Mouse (Mus musculus) ES-Bruce4 (cell line): ENCODE results near the gene Nr2f6. TPM values are rescaled to one million over a fixed set of nuclear protein-coding genes. Genes with fewer than 3 reads are reported as not detected.

ENCODE experiments used
- H3K27ac ChIP-seq: 2 replicates; pipeline ENCODE4 v1.5.1; 2012; ENCODE audit warnings: low read length, inconsistent platforms; ENCODE audit not compliant: insufficient read depth
- H3K27me3 ChIP-seq: 2 replicates; pipeline ENCODE4 v1.6.1; 2012; ENCODE audit warnings: mild to moderate bottlenecking, low read length, inconsistent platforms; ENCODE audit not compliant: control insufficient read depth, poor library complexity, insufficient read depth, severe bottlenecking
- H3K36me3 ChIP-seq: 2 replicates; pipeline ENCODE4 v1.6.1; 2012; ENCODE audit warnings: inconsistent platforms, mild to moderate bottlenecking, low read length, moderate library complexity; ENCODE audit not compliant: control insufficient read depth, poor library complexity, insufficient read depth, severe bottlenecking
- H3K4me1 ChIP-seq: one replicate; pipeline ENCODE4 v1.8.1; 2011; ENCODE audit warnings: low read length; ENCODE audit not compliant: control insufficient read depth, insufficient read depth
- H3K4me3 ChIP-seq: 2 replicates; pipeline ENCODE4 v1.5.1; 2011; ENCODE audit warnings: low read depth, mild to moderate bottlenecking, low read length
- H3K9ac ChIP-seq: 2 replicates; pipeline ENCODE4 v1.6.1; 2012; ENCODE audit warnings: low read depth, mild to moderate bottlenecking, inconsistent platforms; ENCODE audit not compliant: poor library complexity, severe bottlenecking
- H3K9me3 ChIP-seq: replicated peaks from 2 replicates; pipeline ENCODE4 v1.6.1; 2012; ENCODE audit warnings: mild to moderate bottlenecking, low read length, inconsistent platforms; ENCODE audit not compliant: control insufficient read depth, poor library complexity, insufficient read depth, severe bottlenecking
- CTCF ChIP-seq: IDR thresholded peaks from one replicate; pipeline ENCODE4 v1.8.1; 2011; ENCODE audit warnings: low read depth, low read length
- EP300 ChIP-seq: IDR thresholded peaks from 2 replicates; pipeline ENCODE4 v1.6.1; 2011; ENCODE audit warnings: low read depth, low read length; ENCODE audit not compliant: insufficient read depth
- POLR2A ChIP-seq: IDR thresholded peaks from one replicate; pipeline ENCODE4 v1.8.1; 2011; ENCODE audit warnings: low read length; ENCODE audit not compliant: insufficient read depth
- polyA plus RNA-seq: library from polyadenylated mRNA; stranded (reverse); fragments of >200 nt; gene quantifications from 2 replicates; pipeline ENCODE4 v1.2.4, GENCODE M21; 2011; ENCODE audit warnings: low read depth; ENCODE audit not compliant: missing spikeins, insufficient read depth, insufficient read length

The Nr2f6 gene
- polyA plus RNA-seq, 1 experiment, result 23.0 TPM

- H3K4me1 ChIP-seq, result peaks cover 9% of the 10 kb centered on the region
- no peaks in the 10 kb centered on the region for H3K9me3 ChIP-seq
- H3K27me3 ChIP-seq, result no peaks in the 10 kb centered on the region
- H3K4me3 ChIP-seq, result peak overlapping the region; percentile 72
- peak overlapping the region; percentile 90; the same call in 1 of the 2 replicates for H3K9ac ChIP-seq
- no peak for TF ChIP-seq EP300
- TF ChIP-seq POLR2A, result no peak
- TF ChIP-seq CTCF, result no peak
- no peak overlapping the region for H3K27ac ChIP-seq
- H3K36me3 ChIP-seq, result no peaks in the 10 kb centered on the region
Measured at GRCm38 (mm10) chr8:71379512-71380075, 2.2 kb downstream of the Nr2f6 start.

GRCm38 (mm10) chr8:71379008-71379407, 2.8 kb downstream of the Nr2f6 start:
- Histone ChIP-seq H3K4me3 (no peak overlapping the region), H3K9ac (no peak overlapping the region), H3K27me3 (no peaks in the 10 kb centered on the region), H3K36me3 (no peaks in the 10 kb centered on the region), H3K4me1 (peaks cover 10% of the 10 kb centered on the region), H3K27ac (no peak overlapping the region), H3K9me3 (no peaks in the 10 kb centered on the region)
- TF ChIP-seq POLR2A, result no peak
- TF ChIP-seq CTCF, result no peak
- TF ChIP-seq EP300, result no peak

- H3K36me3 ChIP-seq, result no peaks in the 10 kb centered on the region
- no peaks in the 10 kb centered on the region for H3K27me3 ChIP-seq
- peak overlapping the region; percentile 11; the same call in 1 of the 2 replicates for H3K9ac ChIP-seq
- no peaks in the 10 kb centered on the region for H3K9me3 ChIP-seq
- TF ChIP-seq EP300, result no peak
- no peak for TF ChIP-seq CTCF
- TF ChIP-seq POLR2A, result no peak
- H3K4me1 ChIP-seq, result peaks cover 9% of the 10 kb centered on the region
- peak overlapping the region; percentile 49 for H3K4me3 ChIP-seq
- no peak overlapping the region for H3K27ac ChIP-seq
Measured at GRCm38 (mm10) chr8:71376423-71377030, 5.2 kb downstream of the Nr2f6 start.

- H3K4me1 ChIP-seq, result peaks cover 9% of the 10 kb centered on the region
- no peak overlapping the region for H3K27ac ChIP-seq
- H3K9ac ChIP-seq, result peak overlapping the region; percentile 11; the same call in 1 of the 2 replicates
- H3K4me3 ChIP-seq, result peak overlapping the region; percentile 49
- no peaks in the 10 kb centered on the region for H3K36me3 ChIP-seq
- TF ChIP-seq EP300 (peak; percentile 66; the same call in 1 of the 2 replicates), POLR2A (no peak), CTCF (peak; percentile 36)
- no peaks in the 10 kb centered on the region for H3K9me3 ChIP-seq
- no peaks in the 10 kb centered on the region for H3K27me3 ChIP-seq
Measured at GRCm38 (mm10) chr8:71375581-71376422, 6.0 kb downstream of the Nr2f6 start.

GRCm38 (mm10) chr8:71374616-71375206, 7.0 kb downstream of the Nr2f6 start:
- Histone ChIP-seq H3K4me1 (peaks cover 9% of the 10 kb centered on the region), H3K9me3 (no peaks in the 10 kb centered on the region), H3K4me3 (no peak overlapping the region), H3K9ac (no peak overlapping the region), H3K27me3 (no peaks in the 10 kb centered on the region), H3K27ac (peak overlapping the region; percentile 28), H3K36me3 (peaks cover 2% of the 10 kb centered on the region)
- TF ChIP-seq EP300 (no peak), POLR2A (no peak), CTCF (no peak)
